Mouse (Mus musculus): ENCODE results near the gene Rnf41.

Rnf41 gene

DNA sequence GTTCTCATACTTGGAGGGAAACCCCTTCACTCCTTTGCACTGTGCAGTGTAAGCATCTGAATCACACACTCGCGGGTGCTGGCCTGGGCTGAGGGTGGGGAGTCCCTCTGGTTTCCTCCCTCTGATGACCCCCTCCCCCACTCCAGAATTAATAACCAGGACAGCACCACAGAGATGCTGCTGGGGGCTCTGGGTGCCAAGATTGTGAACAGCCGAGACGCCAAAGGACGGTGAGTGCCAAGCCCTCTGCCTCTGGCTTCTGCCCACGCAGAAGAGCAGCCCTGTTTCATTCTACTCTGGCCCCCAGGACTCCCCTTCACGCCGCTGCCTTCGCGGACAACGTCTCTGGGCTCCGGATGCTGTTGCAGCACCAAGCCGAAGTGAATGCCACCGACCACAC lies 22.5 kb upstream of the Rnf41 start:
- DNase-seq = no peak

DNA sequence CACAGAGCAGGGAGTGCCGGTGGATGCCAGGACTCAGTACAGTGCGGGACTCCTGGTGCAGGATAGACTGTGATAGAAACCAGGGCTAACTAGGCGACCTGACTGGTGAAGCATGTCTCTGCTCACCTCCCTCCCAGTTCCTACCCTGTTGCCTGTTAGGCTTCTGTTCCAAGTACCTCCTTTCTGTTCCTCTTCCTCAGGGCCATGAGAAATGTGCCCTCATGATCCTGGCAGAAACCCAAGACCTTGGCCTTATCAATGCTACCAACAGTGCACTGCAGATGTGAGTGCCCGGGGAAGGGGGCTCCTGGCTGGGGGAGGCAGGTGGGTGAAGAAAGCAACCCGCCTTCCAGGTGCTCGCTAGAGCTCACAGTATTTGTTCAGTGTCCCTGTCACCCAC lies 21.9 kb upstream of the Rnf41 start:
- no peak for DNase-seq

DNA sequence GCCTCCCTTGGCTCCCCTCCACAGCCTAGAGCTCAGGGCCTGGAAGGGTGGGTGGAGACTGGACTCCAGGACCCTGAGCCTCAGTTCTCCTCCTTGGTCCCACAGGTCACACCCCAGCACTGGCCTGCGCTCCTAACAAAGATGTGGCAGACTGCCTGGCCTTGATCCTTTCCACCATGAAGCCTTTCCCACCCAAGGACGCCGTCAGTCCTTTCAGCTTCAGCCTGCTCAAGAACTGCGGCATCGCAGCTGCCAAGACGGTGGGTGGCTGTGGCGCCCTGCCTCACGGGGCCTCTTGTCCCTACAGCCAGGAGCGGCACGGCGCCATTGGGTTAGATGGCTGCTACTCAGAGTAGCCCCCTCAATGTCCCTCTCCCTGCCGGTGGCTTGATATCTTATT lies 21.1 kb upstream of the Rnf41 start:
- DNase-seq = no peak

GRCm38 (mm10) chr10:128391850-128392249 lies 19.6 kb upstream of the Rnf41 start:
- DNase-seq = no peak

DNA sequence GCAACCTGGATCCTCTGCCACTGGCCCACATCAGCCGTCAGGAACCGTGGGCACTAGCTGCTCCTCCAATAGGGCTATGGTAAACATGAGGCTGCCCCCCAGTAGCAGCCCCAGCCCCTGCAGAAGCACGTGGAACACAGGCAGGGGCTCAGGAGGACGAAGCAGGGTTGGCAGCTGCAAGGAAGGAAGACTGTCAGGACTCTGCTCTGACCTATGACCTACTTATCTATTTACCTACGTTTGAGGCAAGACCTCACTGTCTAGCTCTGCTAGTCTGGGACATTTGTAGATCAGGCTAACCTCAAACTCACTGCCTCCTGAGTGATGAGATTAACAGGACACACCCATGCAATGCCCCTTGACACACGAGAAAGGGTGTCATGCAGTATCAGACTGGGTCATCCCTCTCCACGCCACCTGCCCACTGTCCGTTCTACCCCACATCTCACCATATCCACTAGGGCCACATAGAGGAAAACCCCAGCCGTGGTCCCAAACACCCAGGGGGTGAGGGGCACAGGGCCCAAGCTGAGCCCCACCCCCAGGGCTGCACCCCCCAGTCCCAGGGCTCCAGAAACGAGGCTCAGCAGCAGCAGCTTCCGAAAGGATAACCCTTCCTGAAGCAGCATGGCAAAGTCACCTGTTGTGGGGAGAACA lies 15.3 kb upstream of the Rnf41 start:
- no peak for DNase-seq

GRCm38 (mm10) chr10:128396716-128397264 lies 14.7 kb upstream of the Rnf41 start:
- no peak for DNase-seq

DNA sequence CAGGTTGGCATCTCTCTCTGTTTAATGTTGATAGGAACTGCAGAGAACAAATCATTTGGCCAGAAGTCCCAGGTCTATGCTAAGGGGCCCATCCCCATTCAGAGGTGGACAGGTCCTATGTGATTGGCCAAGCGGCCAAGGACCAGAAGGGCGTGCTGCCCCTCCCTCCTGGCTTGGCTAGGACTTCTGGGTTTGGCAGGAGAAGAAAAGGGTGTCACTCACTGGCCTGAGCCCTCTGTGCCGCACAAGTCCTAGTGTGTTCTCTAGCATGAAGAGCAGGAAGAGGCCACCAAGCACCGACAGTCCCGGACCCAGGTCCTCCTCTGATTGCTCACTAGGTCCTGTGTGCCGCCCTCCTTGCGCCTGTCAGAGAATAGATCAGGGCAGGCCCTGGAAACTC lies 14.0 kb upstream of the Rnf41 start:
- peak in 1 of 2 experiments; percentile 26 for DNase-seq

DNA sequence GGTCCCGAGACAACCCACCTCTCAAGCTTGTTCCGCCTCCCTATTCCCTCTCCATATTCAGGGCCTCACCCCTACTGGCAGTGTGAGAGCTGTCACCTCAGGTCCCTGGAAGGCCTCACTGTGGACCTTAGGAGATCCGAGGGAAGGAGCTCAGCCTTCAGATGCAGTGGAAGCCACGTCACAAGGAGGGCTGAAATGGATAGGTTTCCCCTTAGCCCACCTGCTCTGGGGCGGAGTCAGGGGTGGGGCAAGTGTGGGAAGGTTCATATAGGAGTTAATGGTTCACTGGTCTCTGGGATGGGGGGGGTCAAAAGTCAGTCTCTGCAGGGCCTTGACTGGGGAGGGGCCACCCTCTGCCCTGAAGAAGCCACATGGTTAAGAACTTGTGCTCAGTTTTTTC lies 11.1 kb upstream of the Rnf41 start:
- no peak for DNase-seq

- no peak for DNase-seq
These were observed 10.4 kb upstream of the Rnf41 start, which contains the start of gene Slc39a5 for GRCm38 (mm10) chr10:128401056-128401455. Slc39a5 (minus strand) TSS chr10:128401229.

GRCm38 (mm10) chr10:128401638-128402037 lies 9.8 kb upstream of the Rnf41 start:
- no peak for DNase-seq

DNA sequence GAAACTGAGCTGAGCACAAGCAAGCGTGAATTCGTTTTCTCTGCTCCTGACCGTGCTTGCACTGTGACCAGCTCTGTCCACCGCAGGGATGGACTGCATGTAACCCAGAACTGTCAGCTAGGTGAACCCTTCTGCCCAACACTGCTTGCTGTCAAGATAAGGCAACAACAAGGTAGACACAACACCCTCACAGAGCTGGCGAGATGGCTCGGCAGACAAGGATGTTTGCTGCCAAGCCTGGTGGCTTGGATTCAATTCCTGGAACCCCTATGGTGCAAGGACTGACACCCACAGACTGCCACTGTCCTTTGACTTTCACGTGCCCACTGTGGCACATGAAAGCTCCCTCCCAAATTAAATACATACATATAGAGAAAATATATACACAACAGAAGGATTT lies 7.5 kb upstream of the Rnf41 start:
- DNase-seq = no peak

- DNase-seq = peak; percentile 23 to 24
These were observed 2.6 kb upstream of the Rnf41 start for GRCm38 (mm10) chr10:128408591-128409535.

DNA sequence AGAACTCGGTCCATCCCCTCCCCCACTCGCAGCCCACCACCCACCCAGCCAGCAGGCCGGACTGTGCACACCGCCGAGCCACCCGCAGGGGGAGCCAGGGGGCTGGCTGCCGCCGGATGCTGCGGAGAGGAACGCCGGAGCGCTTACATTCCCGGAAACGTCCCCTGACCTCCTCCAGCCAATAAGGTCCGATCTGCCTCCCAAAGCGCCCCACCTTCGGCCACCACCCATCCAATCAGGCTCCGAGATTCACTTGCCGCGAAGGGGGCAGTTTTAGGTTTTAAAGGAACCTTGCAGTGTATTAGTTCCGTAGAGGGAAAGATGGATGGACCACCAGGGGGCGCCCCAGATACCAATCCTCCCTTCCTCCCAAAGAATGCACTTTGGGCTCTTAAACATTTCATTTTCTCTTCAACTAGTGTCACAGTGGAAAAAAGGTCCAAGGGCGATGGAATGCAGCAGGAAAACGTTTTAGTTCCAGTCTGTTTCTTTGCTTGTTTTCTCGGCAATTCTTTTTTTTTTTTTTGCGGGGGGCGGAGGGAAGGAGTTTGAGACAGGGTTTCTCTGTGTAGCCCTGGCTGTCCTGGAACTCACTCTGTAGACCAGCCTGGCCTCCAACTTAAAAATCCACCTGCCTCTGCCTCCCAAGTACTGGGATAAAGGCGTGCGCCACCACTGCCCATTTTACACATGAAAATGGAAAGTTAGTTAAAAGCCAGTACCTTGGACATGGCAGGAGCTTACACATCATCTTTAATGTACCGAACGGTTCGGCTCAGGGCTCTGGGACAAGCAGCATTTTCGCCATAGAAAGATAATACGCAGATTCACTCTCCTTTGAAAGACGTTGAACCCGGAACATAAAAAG lies 1.5 kb upstream of the Rnf41 start:
- DNase-seq = peak; percentile 99

GRCm38 (mm10) chr10:128410560-128410845 lies 954 bp upstream of the Rnf41 start:
- DNase-seq = no peak

- DNase-seq = no peak
These were observed 561 bp downstream of the Rnf41 start for GRCm38 (mm10) chr10:128412055-128412381.

DNA sequence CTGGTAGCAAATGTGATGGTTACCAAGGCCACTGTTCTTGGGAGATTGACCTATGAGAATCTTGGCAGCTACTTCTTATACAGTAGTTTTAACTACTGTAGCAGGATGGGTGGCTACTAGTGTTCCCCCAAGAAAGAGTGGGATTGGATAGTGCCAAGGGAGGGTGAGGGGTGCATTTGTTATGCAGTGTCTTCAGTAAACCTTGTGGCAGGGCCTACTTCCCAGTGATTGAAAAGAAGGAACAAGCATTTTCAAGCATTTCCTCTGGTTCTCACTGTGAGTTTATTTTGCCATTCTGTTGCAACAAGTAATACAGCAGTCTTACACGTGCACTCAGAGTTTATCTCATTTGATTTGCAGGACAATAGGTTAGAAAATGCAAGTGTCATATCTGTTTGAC lies 1.1 kb downstream of the Rnf41 start:
- DNase-seq = no peak

DNA sequence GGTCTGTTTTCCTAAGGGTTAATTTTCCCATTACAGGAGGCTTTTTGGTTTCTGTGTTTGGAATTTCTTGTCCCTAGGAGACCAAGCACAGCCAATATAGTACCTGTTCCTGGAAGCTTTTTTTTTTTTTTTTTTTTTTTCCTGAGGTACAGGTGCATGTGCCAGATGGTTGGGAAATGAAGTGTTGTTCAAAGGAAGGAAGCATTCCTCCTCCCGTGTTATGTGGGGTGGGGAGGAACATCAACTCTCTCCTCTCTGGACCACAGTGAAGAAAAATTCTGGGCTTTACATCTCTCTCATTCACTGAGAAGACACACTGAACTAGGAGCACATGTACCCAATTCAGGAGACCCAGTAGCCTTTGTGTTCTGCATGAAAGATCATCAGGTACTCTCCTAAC lies 1.6 kb downstream of the Rnf41 start:
- no peak for DNase-seq

DNA sequence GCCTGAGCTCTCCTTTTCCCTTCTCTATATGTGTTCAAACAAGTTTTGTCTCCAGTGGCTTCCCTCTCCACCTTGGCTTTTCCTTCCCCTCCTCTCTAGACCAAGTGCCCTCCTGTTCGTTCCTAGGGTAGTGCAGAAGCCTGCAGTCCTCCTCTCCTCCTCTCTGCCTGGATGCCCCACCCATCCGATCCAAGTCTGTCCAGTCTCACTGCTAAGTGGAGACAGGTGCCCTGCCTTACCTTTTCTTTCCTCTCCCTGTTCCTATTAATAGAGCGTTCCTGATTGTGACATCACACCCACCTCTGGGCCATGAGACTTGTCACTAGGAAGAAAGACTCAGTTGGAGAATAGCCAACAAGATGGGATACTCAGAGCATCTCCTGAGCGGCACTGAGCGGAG lies 3.4 kb downstream of the Rnf41 start:
- DNase-seq = no peak

DNA sequence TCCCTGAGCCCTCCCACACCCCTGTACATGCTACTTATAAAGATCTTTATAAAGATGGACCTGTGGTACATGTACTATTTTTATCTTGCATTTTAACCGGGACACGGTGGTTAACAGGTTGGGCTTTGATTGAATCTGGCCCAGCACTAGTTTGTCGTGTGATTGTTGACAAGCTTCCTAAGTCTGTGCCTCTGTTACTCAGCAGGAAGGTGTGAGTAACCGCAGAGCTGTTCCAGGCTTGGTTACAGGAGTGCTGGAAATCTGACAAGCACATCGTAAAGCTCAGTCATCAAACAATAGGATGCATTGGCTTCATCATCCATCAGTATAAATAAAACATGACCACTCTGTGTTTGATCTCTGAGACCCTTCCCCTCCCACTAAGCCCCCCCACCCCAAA lies 11.0 kb downstream of the Rnf41 start:
- no peak for DNase-seq

- DNase-seq = no peak
These were observed 13.1 kb downstream of the Rnf41 start for GRCm38 (mm10) chr10:128424604-128425003.

- DNase-seq = no peak
These were observed 13.8 kb downstream of the Rnf41 start for GRCm38 (mm10) chr10:128425260-128425659.

DNA sequence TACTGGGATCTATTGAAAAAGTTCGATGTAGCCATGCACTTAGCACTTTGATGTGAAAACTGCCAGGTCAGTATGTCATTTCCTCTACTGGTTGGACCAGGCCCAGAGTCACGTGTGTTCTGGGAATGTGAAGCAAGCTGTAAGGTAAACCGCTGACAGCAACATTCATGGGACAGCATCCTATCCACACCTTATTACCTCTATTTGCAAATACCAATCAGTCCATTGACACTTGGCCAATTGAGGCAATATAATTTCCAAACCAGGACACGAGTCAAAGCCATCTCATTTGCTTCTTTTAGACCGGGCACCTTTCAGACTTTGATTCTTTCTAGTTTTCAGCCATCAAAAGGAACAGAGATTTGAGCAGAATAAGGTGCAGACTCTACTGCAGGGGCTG lies 17.6 kb downstream of the Rnf41 start:
- DNase-seq = no peak

- no peak for DNase-seq
These were observed 18.0 kb downstream of the Rnf41 start for GRCm38 (mm10) chr10:128429454-128429853.
